Mouse (Mus musculus): ENCODE results near the gene Mcam. TPM values are rescaled to one million over a fixed set of nuclear protein-coding genes. Genes with fewer than 3 reads are reported as not detected.

The Mcam gene
- polyA plus RNA-seq (2014; fragmentation: Nextera tagmentation; extraction: Ambion mirVana) = 26.3 and 39.7 TPM in 2 replicates

DNA sequence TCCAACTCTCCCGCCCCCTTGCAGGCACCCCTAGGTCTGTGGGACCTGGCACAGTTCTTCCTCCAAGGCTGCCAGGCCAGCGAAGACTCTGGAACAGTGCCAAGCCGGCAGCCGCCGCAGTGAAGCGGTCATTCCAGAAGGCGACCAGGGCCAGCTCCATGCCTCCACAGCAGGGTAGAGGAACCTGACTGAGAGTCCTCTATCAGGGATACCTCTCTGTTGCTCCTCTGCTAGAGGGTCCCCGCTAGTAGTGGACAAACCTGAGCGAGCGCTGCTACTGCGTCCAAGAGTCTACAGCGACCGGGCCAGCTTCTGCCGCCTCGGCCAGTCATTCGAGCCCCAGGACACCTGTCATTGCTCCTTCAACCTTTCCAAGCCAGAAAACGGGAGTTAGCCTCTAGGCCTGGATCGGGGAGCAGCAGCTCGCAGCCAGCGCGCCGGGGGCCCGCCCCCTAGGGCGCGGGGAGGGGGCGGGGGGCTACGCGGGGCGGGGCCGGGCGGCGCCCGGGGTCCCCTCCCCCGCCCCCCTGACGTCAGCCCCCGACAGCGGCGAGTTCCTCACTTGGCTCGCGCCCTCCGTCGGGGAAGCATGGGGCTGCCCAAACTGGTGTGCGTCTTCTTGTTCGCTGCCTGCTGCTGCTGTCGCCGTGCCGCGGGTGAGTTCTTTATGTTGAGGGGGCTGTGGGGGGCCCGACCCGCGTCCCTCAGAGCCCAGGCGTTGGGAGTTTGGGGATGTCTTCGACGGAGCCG is at the start of gene Mcam:
Gene Mcam, plus strand, starts transcription at position 369 of the 750 bp plus-strand sequence.
- peaks cover 39% of the 10 kb centered on the region for H3K4me1 ChIP-seq (ENCODE audit: control insufficient read depth, insufficient read depth, low read length)
- H3K27ac ChIP-seq (ENCODE audit: low read depth, low read length) = peak within 1 kb of the TSS; percentile 78
- under 1% methylated on average over 39 of the region's 55 CpGs for WGBS
- H3K4me3 ChIP-seq (ENCODE audit: low read length) = peak within 1 kb of the TSS; percentile 61
- no peaks in the 10 kb centered on the region for H3K27me3 ChIP-seq (ENCODE audit: control insufficient read depth, insufficient read depth, low read length)
- H3K9ac ChIP-seq (ENCODE audit: low read depth, low read length) = peak within 1 kb of the TSS; percentile 62
- no peaks in the 10 kb centered on the region for H3K9me3 ChIP-seq (ENCODE audit: control insufficient read depth, low read length)
- peak; percentile 21 for ATAC-seq (ENCODE audit: low FRiP score, low TSS enrichment)
- H3K36me3 ChIP-seq (ENCODE audit: control insufficient read depth, insufficient read depth, low read length) = peaks cover 5% of the 10 kb centered on the region
- H3K4me2 ChIP-seq (replicated peaks; ENCODE audit: low read depth, low read length) = peak within 1 kb of the TSS; percentile 80

DNA sequence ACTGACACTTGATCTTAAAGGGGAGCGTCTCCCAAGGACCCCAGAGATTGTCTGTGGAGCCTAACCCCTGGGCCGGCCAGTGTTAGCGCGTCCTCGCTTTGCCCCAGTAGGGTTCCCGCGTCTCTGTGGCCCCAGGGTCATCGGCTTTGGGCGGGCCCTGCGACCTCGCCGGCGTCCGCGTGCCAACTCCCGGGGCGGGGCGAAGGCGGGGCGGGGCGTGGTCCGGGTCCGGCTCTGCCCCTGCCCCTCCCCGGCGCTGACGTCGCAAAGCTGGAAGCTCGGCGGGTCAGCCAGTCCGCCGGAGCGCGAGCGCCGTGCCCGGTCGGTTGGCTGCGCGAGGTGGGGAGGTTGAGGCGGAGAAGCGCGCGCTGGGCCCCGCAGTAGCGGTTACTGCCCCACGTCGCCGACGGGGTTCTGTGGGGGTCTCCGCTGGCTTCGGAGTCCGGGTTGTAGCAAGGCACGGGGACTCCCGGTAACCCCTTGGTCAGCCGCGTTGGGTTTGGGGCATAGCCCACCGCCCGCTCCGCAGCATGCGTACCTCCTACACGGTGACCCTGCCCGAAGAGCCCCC is 49.5 kb upstream of the Mcam start:
- 0 out of 2 replicates have a peak, but pooled peaks cover 6% of the 10 kb centered on the region for H3K27me3 ChIP-seq (ENCODE audit: control insufficient read depth, insufficient read depth, low read length)
- H3K4me3 ChIP-seq (ENCODE audit: low read length) = peak overlapping the region; percentile 65
- peak overlapping the region; percentile 72 for H3K9ac ChIP-seq (ENCODE audit: low read depth, low read length)
- WGBS = under 1% methylated on average over 55 of the region's 62 CpGs
- ATAC-seq (ENCODE audit: low FRiP score, low TSS enrichment) = peak; percentile 68
- H3K4me1 ChIP-seq (ENCODE audit: control insufficient read depth, insufficient read depth, low read length) = peaks cover 43% of the 10 kb centered on the region
- H3K27ac ChIP-seq (ENCODE audit: low read depth, low read length) = no peak overlapping the region
- H3K9me3 ChIP-seq (ENCODE audit: control insufficient read depth, low read length) = no peaks in the 10 kb centered on the region
- peak overlapping the region; percentile 99 for H3K4me2 ChIP-seq (replicated peaks; ENCODE audit: low read depth, low read length)
- no peaks in the 10 kb centered on the region for H3K36me3 ChIP-seq (ENCODE audit: control insufficient read depth, insufficient read depth, low read length)

DNA sequence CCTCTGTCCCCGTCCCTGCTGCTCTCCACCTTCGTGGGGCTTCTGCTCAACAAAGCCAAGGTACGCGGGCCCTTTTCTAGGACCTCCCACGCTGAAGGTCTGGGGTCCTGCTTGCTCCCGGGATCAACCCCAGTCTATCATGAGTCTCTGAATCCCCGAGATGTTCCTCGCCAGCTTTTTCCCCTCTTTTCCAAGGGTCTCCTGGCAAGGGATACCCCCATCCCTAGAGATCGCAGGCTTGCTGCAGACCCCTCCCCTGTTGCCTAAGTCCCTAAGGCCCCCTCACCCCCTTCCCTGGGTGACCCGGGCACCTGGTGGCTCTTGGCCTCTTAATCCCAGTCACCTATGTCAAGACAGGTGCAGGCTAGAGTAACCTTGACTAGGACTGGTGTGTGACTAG is 49.0 kb upstream of the Mcam start:
- peaks cover 46% of the 10 kb centered on the region for H3K4me1 ChIP-seq (ENCODE audit: control insufficient read depth, insufficient read depth, low read length)

DNA sequence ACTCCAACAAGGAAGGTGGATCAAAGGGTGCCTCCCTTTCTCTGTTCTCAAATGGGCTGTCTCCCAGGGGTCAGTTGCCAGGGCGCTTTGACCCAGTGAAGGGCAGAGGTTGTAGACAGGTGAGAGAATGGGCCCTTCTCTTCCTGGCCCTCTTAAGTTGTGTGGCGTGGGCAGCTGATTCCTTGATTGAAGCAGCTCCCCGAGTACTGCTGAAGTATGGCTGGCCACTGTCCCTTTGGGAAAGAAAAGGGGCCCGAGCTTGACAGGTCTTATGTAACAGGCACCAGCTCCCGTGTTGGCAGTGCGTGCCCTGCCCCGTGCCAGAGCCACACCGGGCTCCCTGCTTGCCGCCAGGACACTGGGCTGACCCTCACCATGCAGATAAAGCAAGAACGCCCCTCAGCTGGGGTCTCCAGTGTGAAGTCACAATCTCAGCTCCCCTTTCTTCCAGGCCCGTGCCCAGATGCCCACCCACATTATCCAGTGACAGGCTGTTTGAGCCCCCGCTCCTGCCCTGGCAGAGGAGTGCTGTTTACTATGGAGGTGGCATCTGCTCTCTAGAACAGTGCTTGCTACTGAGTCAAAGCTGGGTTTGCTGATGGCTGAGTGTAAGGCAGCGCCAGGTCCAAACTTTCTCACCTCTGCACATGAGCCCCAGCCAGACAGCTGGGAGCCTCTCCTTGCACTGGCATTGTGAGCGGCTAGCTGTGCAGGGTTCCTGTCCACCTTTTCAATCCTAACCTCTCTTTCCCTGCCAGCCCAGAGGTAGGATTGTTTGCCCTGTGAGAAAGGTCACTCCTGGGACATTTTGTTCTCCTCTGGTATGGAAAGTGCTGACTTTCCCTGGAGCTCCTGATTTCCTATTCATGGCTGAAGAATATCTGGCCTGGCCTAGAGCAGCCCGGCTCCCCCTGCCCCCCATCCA is 48.3 kb upstream of the Mcam start:
- H3K9me3 ChIP-seq (ENCODE audit: control insufficient read depth, low read length) = no peaks in the 10 kb centered on the region
- H3K27me3 ChIP-seq (ENCODE audit: control insufficient read depth, insufficient read depth, low read length) = 0 out of 2 replicates have a peak, but pooled peaks cover 6% of the 10 kb centered on the region
- peak overlapping the region; percentile 65 for H3K4me3 ChIP-seq (ENCODE audit: low read length)
- H3K4me2 ChIP-seq (replicated peaks; ENCODE audit: low read depth, low read length) = peak overlapping the region; percentile 99
- no peak overlapping the region for H3K27ac ChIP-seq (ENCODE audit: low read depth, low read length)
- H3K4me1 ChIP-seq (ENCODE audit: control insufficient read depth, insufficient read depth, low read length) = peaks cover 46% of the 10 kb centered on the region
- no peak overlapping the region for H3K9ac ChIP-seq (ENCODE audit: low read depth, low read length)
- no peak for ATAC-seq (ENCODE audit: low FRiP score, low TSS enrichment)
- H3K36me3 ChIP-seq (ENCODE audit: control insufficient read depth, insufficient read depth, low read length) = no peaks in the 10 kb centered on the region; the same call in 1 of the 2 replicates
- 71% methylated on average over 15 of the region's 15 CpGs for WGBS

More for the DNA sequence above, 49.0 kb upstream of the Mcam start:
- Histone ChIP-seq H3K9ac (ENCODE audit: low read depth, low read length) (peak overlapping the region; percentile 72), H3K27ac (ENCODE audit: low read depth, low read length) (no peak overlapping the region), H3K36me3 (ENCODE audit: control insufficient read depth, insufficient read depth, low read length) (no peaks in the 10 kb centered on the region), H3K27me3 (ENCODE audit: control insufficient read depth, insufficient read depth, low read length) (0 out of 2 replicates have a peak, but pooled peaks cover 6% of the 10 kb centered on the region), H3K4me2 (replicated peaks; ENCODE audit: low read depth, low read length) (peak overlapping the region; percentile 99), H3K9me3 (ENCODE audit: control insufficient read depth, low read length) (no peaks in the 10 kb centered on the region), H3K4me3 (ENCODE audit: low read length) (peak overlapping the region; percentile 65)
- 4% methylated on average over 10 of the region's 10 CpGs for WGBS
- no peak for ATAC-seq (ENCODE audit: low FRiP score, low TSS enrichment)

DNA sequence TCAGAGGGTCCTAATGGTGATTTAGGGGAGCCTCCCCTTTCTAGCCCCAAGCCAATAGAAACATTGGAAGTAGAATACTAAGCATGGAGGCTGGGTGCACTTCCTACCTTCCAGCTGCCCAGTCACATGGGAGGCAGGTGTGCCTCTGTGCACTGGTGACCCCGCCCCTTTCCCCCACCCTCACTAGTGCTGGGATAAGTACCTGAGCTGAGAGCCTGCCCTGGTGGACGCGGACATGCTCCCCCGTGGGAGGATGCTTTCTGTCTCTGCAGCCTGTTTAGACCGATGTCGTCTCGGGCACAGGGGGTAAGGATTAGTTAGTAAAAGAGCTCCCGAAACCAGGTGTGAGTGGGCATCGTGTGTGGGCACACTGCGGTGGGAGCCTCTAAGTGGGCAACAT is 47.3 kb upstream of the Mcam start:
- no peak overlapping the region for H3K9ac ChIP-seq (ENCODE audit: low read depth, low read length)
- 0 out of 2 replicates have a peak, but pooled peaks cover 6% of the 10 kb centered on the region for H3K27me3 ChIP-seq (ENCODE audit: control insufficient read depth, insufficient read depth, low read length)
- ATAC-seq (ENCODE audit: low FRiP score, low TSS enrichment) = no peak
- WGBS = 47% methylated on average over 10 of the region's 10 CpGs
- H3K27ac ChIP-seq (ENCODE audit: low read depth, low read length) = no peak overlapping the region
- H3K4me2 ChIP-seq (replicated peaks; ENCODE audit: low read depth, low read length) = no peak overlapping the region
- H3K9me3 ChIP-seq (ENCODE audit: control insufficient read depth, low read length) = no peaks in the 10 kb centered on the region
- H3K36me3 ChIP-seq (ENCODE audit: control insufficient read depth, insufficient read depth, low read length) = peaks cover 5% of the 10 kb centered on the region; the same call in 1 of the 2 replicates
- no peak overlapping the region for H3K4me3 ChIP-seq (ENCODE audit: low read length)
- peaks cover 46% of the 10 kb centered on the region for H3K4me1 ChIP-seq (ENCODE audit: control insufficient read depth, insufficient read depth, low read length)

DNA sequence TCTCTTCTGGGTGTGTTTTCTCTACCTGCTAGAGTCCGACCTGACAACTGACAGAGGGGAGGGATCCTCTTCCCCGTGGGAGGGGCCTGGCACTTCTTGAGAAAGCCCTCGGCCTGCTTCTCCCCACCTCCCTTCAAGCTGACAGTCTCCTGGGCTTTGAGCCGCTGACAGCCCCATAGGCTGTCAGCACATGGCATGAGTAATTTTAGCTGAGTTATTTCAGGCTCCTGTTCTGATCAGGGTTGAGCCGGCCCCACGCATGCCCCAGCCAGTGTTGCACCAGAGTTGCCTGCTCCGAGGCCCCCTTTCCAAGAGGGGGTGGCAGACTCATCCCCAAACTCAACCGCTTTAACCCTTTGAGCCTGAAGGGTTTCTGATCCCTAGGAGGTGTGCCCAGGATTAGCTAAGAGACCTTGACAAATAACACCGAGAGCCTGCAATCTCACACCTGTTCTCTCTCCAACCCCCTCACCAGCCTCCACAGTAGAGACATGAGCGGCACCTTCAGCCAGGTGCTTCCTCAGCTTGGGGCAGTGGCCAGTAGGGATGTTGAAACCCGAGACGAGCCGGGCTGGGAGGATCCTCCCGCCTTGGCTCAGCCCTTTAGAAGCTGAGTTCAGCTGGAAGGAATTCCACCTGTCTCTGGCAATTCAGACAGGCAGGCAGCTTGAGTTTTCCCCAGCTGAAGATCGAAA is 46.4 kb upstream of the Mcam start:
- Histone ChIP-seq H3K4me3 (ENCODE audit: low read length) (no peak overlapping the region), H3K36me3 (ENCODE audit: control insufficient read depth, insufficient read depth, low read length) (peaks cover 14% of the 10 kb centered on the region; the same call in 1 of the 2 replicates), H3K9me3 (ENCODE audit: control insufficient read depth, low read length) (no peaks in the 10 kb centered on the region), H3K27me3 (ENCODE audit: control insufficient read depth, insufficient read depth, low read length) (0 out of 2 replicates have a peak, but pooled peaks cover 6% of the 10 kb centered on the region), H3K4me2 (replicated peaks; ENCODE audit: low read depth, low read length) (no peak overlapping the region), H3K4me1 (ENCODE audit: control insufficient read depth, insufficient read depth, low read length) (peaks cover 46% of the 10 kb centered on the region), H3K27ac (ENCODE audit: low read depth, low read length) (0 out of 2 replicates have a peak overlapping the region, but pooled peaks have one; percentile 6), H3K9ac (ENCODE audit: low read depth, low read length) (no peak overlapping the region)
- 6% methylated on average over 15 of the region's 15 CpGs for WGBS
- ATAC-seq (ENCODE audit: low FRiP score, low TSS enrichment) = no peak

DNA sequence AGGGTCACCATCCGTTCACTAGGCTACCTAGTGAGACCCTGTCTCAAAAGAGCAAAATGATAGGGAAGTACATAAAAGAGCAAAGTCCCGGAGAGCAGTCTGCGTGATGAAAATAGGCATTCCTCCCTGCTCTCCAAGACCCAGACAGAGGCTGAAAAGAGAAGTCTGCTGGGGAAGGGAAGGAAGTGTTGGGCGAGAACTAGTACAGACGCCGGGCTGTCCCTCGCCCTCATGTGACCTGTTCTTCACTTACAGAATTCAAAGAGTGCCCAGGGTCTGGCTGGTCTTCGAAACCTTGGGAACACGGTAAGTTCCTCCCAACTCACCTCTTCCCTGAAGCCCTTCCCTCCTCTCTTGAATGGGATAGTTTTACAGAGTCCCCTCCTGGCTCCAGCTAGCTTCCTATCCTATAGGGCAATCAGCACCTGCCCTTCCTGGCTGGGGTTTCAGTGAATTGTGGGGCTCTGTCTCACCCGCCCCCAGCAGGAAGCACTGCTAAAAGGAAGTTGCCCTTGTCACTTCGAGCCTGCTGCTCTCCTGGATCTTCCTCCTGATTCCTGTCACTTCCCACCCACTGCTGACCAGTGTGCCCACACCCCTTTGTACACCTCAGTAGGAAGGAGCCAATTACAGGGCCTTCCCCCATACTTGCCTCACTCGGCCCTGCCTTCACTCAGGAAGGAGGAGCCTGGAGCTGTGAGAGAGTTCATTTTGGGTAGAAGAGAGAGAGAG is 45.2 kb upstream of the Mcam start:
- Histone ChIP-seq H3K4me1 (ENCODE audit: control insufficient read depth, insufficient read depth, low read length) (peaks cover 39% of the 10 kb centered on the region), H3K4me2 (replicated peaks; ENCODE audit: low read depth, low read length) (no peak overlapping the region)

More for the DNA sequence above, 45.2 kb upstream of the Mcam start:
- Histone ChIP-seq H3K9ac (ENCODE audit: low read depth, low read length) (no peak overlapping the region), H3K4me3 (ENCODE audit: low read length) (no peak overlapping the region), H3K36me3 (ENCODE audit: control insufficient read depth, insufficient read depth, low read length) (peaks cover 21% of the 10 kb centered on the region; the same call in 1 of the 2 replicates), H3K9me3 (ENCODE audit: control insufficient read depth, low read length) (no peaks in the 10 kb centered on the region), H3K27me3 (ENCODE audit: control insufficient read depth, insufficient read depth, low read length) (0 out of 2 replicates have a peak, but pooled peaks cover 6% of the 10 kb centered on the region), H3K27ac (ENCODE audit: low read depth, low read length) (no peak overlapping the region)
- WGBS = 59% methylated on average over 12 of the region's 12 CpGs
- ATAC-seq (ENCODE audit: low FRiP score, low TSS enrichment) = no peak
